Mouse (Mus musculus): ENCODE results near the gene Zfp597.
"Not testable (repeated sequence)": the region's sequence is repeated elsewhere in the genome, so short reads cannot be mapped to it uniquely, and the experiment has no call there.

Gene Zfp597

GRCm38 (mm10) chr16:3855776-3856175 lies 28.6 kb downstream of the Zfp597 start:
- DNase-seq (ENCODE audit: low spot score): no peak

- no peak for DNase-seq (ENCODE audit: low spot score)
Observed at GRCm38 (mm10) chr16:3854437-3855182, 29.8 kb downstream of the Zfp597 start.

GRCm38 (mm10) chr16:3852586-3852985 lies 31.8 kb downstream of the Zfp597 start:
- no peak for DNase-seq (ENCODE audit: low spot score)

- DNase-seq (ENCODE audit: low spot score): not testable (repeated sequence)
Observed at GRCm38 (mm10) chr16:3851301-3851700, 33.1 kb downstream of the Zfp597 start.

- DNase-seq (ENCODE audit: low spot score): no peak
Observed at GRCm38 (mm10) chr16:3848416-3848815, 35.9 kb downstream of the Zfp597 start.

GRCm38 (mm10) chr16:3847871-3848270 lies 36.5 kb downstream of the Zfp597 start:
- DNase-seq (ENCODE audit: low spot score): no peak

GRCm38 (mm10) chr16:3846711-3847518 lies 37.4 kb downstream of the Zfp597 start, which contains the start of gene Zfp174:
Gene Zfp174, plus strand, starts transcription at chr16:3847268.
- DNase-seq (ENCODE audit: low spot score): peak; percentile 96

GRCm38 (mm10) chr16:3843796-3844195 lies 40.6 kb downstream of the Zfp597 start:
- DNase-seq (ENCODE audit: low spot score): no peak

GRCm38 (mm10) chr16:3842989-3843388 lies 41.4 kb downstream of the Zfp597 start:
- DNase-seq (ENCODE audit: low spot score): no peak

- DNase-seq (ENCODE audit: low spot score): no peak
Observed at GRCm38 (mm10) chr16:3839157-3839885, 45.0 kb downstream of the Zfp597 start.

GRCm38 (mm10) chr16:3835461-3835860 lies 48.9 kb downstream of the Zfp597 start:
- no peak for DNase-seq (ENCODE audit: low spot score)

- no peak for DNase-seq (ENCODE audit: low spot score)
Observed at GRCm38 (mm10) chr16:3830588-3831109, 53.7 kb downstream of the Zfp597 start, which contains the start of gene Olfr15. Gene Olfr15, plus strand, starts transcription at chr16:3830878.

GRCm38 (mm10) chr16:3829727-3830126 lies 54.6 kb downstream of the Zfp597 start:
- DNase-seq (ENCODE audit: low spot score): no peak

- DNase-seq (ENCODE audit: low spot score): no peak
Observed at GRCm38 (mm10) chr16:3828021-3828420, 56.3 kb downstream of the Zfp597 start.

- no peak for DNase-seq (ENCODE audit: low spot score)
Observed at GRCm38 (mm10) chr16:3820202-3820601, 64.2 kb downstream of the Zfp597 start.

GRCm38 (mm10) chr16:3814667-3815066 lies 69.7 kb downstream of the Zfp597 start:
- DNase-seq (ENCODE audit: low spot score): not testable (repeated sequence)
